Mouse (Mus musculus) frontal cortex, postnatal 36 days (tissue): ENCODE data around the gene Spast.
"Not testable (repeated sequence)": the region's sequence is repeated elsewhere in the genome, so short reads cannot be mapped to it uniquely, and the experiment has no call there.

Experiments used
- DNase-seq, 2 experiments: peaks; one replicate each; pipeline ENCODE4 v3.0.0; 2022; ENCODE audit warnings: low spot score in 2 of 2

Spast gene

DNA sequence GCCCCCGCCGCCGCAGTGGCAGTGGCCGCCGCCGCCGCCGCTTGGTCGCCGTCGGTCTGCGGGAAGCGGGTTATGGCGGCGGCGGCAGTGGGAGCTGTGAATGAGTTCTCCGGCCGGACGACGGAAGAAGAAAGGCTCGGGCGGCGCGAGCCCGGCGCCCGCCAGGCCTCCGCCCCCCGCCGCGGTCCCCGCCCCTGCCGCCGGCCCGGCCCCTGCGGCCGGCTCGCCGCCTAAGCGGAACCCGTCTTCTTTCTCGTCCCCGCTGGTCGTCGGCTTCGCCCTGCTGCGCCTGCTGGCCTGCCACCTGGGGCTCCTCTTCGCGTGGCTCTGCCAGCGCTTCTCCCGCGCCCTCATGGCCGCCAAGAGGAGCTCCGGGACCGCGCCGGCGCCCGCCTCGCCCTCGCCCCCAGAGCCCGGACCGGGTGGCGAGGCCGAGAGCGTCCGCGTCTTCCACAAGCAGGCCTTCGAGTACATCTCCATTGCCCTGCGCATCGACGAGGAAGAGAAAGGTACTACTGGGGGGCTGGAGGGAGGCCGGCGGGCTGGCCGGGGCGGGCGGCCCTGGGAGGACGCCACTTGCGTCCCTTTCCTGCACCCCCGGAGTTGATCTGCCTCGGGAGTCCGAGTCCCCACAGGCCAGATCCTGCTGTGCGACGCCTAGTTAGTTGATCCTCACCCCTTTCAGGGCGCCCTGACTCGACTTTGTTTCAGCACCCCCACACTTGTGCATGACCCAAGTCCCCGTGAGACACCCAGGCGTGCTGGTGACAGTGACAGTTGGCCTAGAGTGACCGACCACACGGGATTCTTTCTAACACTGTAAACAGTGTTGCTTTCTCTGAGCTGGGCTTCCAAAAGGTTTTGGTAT, at the start of gene Spast:
TSS of gene Spast (plus strand) at position 51 of the 868 bp plus-strand sequence.
- peak; percentile 40 to 57 for DNase-seq

- DNase-seq, result no peak
These were observed 48.6 kb upstream of the Spast start for GRCm38 (mm10) chr17:74290198-74290597.

GRCm38 (mm10) chr17:74290869-74291268, 47.9 kb upstream of the Spast start:
- no peak for DNase-seq

- no peak for DNase-seq
These were observed 47.0 kb upstream of the Spast start for GRCm38 (mm10) chr17:74291640-74292361.

DNA sequence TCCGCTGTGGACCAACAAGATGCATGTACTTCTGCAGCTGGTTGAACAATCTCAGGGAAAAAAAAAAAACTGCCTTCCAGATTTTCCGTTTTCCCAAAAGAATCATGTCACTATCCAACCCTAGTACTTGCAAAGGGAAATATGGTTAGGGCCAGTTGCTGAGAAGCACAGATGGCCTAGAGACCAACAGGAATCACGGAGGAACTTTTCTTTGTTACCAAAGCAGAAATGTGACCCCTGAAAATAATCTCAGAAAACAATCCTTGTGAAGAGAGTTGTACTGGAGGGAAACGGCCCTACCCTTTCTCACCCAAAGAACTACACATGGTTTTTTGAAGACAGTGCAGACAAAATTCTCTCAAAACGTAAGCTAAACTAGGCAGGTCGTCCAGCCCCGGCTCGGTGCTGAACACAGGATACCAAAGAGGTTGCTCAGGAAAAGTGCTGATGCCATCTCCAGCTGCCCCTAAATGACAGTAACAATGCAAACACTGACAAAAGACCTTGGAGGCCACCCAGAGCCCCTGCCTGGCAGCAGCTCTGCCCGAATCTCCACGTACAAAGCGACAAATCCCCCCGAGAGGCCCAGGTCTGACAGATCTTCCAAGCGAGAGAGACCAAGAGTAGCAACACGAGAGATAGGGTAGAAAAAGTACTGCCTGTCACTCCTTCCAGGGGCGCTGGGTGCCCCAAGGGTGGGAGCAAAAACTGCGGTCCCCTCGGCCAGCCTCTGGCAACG, 44.9 kb upstream of the Spast start:
- peak in 1 of 2 experiments; percentile 27 for DNase-seq

- DNase-seq, result peak; percentile 68 to 69
These were observed 44.3 kb upstream of the Spast start for GRCm38 (mm10) chr17:74294426-74295025.

DNA sequence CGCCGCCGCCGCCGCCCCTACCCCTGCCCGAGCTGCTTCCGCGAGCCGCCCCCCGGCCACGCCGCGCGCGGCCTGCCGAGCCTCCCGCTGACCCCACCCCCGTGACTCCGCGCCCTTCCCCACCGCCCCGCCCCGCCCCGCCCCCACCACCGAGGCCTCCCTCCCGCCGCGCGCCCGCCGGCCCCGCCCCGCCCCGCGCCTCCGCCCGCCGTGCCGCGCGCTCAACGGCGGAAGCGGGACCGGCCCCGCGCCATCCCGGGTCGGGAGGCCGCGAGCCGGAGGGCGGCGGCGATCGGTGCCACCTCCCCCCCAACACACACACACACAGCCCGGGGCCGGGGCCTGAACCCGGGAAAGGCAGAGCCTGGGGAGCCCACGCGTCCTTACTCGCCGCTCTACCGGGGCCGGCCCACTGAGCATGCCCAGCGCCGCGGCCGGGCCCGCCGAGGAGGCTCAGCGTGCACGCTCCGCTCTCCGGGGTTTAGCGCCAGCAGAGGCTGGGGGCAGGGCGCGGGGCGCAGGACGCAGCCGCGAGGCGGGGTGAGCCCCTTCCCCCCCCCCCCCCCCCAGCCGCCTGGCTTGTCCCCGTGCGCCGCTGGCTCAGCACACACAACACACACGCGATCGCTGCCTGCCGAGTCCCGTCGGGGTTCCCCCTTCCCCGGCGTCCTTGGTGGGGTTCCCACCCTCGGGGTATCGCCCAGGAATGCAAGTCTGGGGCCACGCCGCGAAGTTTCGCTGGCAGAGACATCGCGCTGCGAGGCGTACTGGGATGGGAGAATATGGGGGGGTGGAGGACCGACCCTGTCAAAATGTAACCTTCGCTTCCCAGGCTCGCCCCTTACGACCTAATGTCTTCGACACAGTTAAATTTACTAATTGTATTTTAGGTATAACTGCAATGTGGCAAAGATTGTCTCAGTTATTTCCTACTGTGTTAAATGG, 43.5 kb upstream of the Spast start, which contains the start of gene Memo1:
TSS of gene Memo1 (minus strand) at position 496 of the 945 bp plus-strand sequence.
- peak; percentile 73 to 79 for DNase-seq

- no peak for DNase-seq
These were observed 42.5 kb upstream of the Spast start for GRCm38 (mm10) chr17:74296076-74296823.

GRCm38 (mm10) chr17:74296991-74297390, 41.8 kb upstream of the Spast start:
- DNase-seq, result not testable (repeated sequence)

GRCm38 (mm10) chr17:74300089-74300488, 38.7 kb upstream of the Spast start:
- DNase-seq, result no peak

DNA sequence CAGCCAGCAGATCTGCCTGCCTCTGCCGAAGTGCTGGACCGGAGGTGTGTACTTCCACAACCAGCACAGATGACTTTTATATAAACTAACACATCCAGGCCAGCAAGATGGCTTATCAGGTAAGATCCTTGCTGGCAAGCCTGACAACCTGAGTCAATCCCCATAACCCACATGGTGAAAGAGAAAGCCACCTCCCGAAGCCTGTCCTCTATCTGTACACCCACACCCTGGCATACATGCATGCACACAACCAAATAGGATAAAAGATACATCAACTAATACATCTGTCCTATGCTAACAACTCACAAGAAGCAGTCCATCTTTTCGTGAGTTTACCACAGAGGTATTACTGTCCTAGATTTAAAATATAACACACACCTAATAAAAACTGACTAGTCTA, 34.7 kb upstream of the Spast start:
- no peak for DNase-seq

- DNase-seq, result no peak
These were observed 33.2 kb upstream of the Spast start for GRCm38 (mm10) chr17:74305616-74306015.

DNA sequence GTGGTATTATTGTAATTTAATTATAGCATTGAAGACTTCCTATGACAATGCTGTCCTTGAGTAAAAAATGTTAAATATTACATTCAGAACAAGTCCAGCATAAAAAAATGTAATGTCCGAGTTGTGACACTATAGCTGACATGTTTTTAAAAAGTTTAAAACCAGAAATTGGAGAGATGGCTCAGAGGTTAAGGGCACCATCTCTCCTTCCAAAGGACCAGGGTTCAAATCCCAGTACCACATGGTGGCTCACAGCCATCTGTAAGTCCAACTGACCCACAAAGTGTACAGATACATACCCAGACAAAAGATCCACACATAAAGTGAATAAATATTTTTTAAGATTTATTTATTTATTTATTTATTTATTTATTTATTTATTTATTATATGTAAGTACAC, 32.8 kb upstream of the Spast start:
- DNase-seq, result no peak

DNA sequence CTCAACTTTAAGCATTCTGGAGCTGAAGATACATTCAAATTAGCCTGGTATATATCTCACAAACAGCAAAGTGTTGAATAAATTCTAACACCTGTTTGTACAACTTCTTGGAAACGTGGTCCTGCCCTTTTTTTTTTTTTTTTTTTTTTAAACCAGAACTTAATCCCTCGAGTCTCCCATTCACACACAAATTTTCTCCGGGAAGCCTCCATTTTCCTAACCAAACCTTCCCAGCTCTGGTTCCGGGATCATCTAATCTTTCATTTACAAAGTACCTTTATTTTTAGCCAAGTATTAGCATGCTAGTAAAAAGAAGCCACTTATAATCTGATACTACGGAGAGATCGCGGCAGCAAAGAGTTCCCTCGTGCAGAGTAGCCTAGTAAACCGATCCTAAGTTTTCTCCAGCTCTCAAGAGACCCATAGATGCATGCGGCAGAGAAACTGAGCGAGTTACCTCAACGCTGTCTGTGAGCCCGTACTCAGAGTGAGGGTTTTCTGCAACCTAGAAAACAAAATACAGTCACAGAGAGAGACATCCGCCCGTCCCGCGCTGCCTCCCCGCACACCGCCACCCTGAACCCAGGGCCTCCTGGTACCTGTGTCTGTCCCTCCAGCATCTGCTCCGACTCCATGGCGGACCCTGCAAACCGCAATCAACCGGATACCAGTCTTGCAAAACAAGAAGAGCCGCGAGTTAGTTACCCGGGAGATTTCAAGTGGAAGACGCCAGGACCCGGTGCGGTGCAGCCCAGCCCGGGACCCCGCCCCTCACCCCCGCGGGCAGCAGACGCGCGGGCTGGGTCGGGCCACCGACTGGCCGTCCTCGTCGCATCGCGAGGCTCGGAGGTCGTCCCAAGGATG, 23.1 kb upstream of the Spast start:
- no peak for DNase-seq

DNA sequence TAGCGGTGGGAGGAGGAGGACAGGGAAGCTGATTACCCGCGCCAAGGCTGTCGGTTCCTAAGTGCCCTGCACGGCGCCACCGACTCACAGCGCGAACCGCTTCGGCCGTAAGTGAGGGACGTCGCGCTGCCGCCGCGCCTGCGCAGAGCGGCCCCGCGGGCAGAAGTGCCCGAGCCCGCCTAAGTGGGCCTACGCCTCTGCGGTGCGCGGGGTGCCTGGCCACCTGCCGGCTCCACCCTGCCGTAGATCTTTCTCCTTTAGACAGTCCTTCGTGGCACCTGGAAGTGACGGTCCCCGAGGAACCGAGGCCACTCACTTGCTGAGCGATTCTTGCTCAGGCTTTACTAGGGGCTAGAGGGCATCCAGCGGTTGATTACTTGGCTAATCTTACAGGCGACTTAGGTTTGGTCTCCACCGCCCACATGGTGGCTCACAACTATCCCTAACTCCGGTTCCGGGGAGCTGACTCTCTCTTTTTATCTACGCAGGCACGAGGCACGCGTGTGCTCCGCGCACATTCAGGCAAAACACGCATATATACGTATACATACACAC, 22.4 kb upstream of the Spast start:
- DNase-seq, result peak; percentile 89 to 90

- DNase-seq, result no peak
These were observed 20.1 kb upstream of the Spast start for GRCm38 (mm10) chr17:74318721-74319120.

DNA sequence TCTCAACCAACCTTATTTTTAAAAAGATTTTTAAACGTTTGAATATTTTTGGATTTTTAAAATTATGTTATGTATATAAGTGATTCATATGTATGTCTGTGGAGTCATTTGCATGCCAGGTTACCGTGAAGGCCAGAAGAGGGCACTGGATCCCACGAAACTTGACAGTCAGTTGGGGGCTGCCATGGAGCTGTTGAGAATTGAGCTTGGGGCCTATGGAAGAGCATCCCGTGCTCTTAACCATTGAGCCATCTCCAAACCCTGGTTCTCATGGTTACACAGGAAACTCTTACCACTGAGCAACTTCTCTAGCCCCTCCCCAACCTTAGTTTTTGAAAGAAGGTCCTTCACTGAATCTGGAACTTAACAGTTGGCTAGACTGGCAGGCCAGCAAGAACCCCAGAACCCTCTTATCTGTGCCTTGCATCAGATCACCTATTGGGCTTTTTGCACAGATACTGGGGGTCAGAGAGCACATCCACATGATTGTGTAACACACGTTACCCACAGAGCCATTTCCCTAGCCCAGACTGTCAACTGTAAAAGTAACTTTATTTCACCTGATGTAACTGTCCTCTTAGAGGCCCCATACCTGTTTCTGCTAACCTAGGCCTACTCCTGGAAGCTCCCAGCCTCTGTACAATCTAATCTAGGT, 16.3 kb upstream of the Spast start:
- no peak for DNase-seq

DNA sequence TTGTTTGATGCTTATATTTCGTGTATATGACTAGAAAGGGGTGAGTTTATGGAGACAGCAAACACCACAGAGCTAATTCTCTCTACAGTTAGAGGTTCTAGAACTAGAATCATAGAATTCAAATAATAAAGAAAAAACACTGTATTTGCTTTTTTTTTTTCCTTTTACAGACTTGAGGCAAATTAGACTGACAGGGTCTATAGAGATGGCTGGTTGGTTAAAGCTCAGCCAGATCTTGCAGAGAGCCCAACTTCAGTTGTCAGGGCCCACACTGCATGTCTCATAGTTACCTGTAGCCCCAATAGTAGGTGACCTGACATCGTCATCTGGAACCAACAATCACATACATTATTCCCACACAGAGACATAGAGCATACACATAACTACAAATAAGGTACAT, 14.9 kb upstream of the Spast start, which contains the start of gene Dpy30:
TSS of gene Dpy30 (minus strand) at position 101 of the 400 bp plus-strand sequence.
- DNase-seq, result no peak
